Mouse (Mus musculus): ENCODE measurements around the gene Smurf2.

- TF ChIP-seq GATA1 (IDR thresholded peaks at IDR 0.05; ENCODE audit: low read length), result no peak
- TF ChIP-seq TAL1 (IDR thresholded peaks at IDR 0.05; ENCODE audit: low read length), result no peak
These were observed 16.8 kb upstream of the Smurf2 start for GRCm38 (mm10) chr11:106937306-106937705.
